In the genomic region with DNA sequence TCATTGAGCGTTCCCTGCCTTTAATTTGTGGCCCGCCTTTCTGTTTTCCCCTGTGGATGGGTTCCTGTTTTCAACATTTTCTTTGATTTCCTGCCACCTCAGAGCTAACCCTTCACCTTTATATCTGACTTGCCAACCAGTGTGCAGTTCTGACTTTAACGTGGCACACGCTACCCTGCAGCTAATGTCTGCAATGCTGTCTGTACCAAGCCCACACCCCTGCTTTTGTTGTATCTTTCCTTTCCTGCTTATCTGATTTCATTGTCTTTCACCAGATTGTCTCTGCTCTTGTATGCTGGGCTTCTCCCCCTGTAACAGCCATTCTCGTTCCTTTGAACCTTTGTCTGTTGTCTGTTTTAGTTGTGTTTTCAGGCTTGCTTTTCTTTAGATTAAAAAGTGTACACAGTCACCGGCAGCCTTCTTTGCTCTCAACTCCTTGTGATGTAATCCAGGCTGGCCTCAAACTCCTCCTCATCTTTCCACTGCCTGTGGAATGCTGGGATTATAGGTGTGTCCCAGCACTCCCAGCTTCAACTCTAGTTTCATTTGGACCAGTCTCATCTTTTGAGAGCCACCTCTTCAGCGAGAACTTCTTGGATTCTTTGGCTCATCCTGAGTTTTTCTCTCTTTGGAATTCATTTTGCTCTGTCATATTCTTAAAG, we compare ENCODE assay signal across 12 mouse cellular contexts. TPM values are rescaled to one million over a fixed set of nuclear protein-coding genes. Genes with fewer than 3 reads are reported as not detected.
DNase-seq lines count a peak whose midpoint lies in the region; ATAC-seq lines count a peak whose summit lies in the region.
"Had no signal": no experiment of that assay in that cellular context is flagged by ENCODE, and none has a peak within 500 bp of the region (broad histone marks: within the 10 kb centered on the region; RNA-seq: fewer than 3 reads in every experiment).

No protein-coding gene starts in this region.

- H3K4me2 ChIP-seq in intestine, embryonic 15.5 days (replicated peaks): no peak overlapping the region
- H3K4me2 ChIP-seq in intestine, embryonic 16.5 days (ENCODE audit: low read depth, low read length): no peak overlapping the region
- H3K4me2 ChIP-seq: embryonic facial prominence, embryonic 13.5 days; hindbrain, embryonic 13.5 days; stomach, embryonic 15.5 days had no signal

- H3K4me1 ChIP-seq in intestine, embryonic 15.5 days (replicated peaks): peaks cover 43% of the 10 kb centered on the region
- H3K4me1 ChIP-seq in intestine, embryonic 16.5 days (ENCODE audit: control insufficient read depth, insufficient read depth, low read length): peaks cover 44% of the 10 kb centered on the region

- H3K27ac ChIP-seq in intestine, embryonic 15.5 days: peak overlapping the region; percentile 77; the same call in 1 of the 2 replicates
- H3K27ac ChIP-seq in intestine, embryonic 16.5 days (ENCODE audit: low read length): no peak overlapping the region
- H3K27ac ChIP-seq: hindbrain, embryonic 13.5 days; macrophage had no signal

- H3K4me3 ChIP-seq in intestine, embryonic 15.5 days (replicated peaks): no peak overlapping the region
- no peak overlapping the region for H3K4me3 ChIP-seq in intestine, embryonic 16.5 days (ENCODE audit: low read length)
- H3K4me3 ChIP-seq: embryonic facial prominence, embryonic 13.5 days; hindbrain, embryonic 13.5 days; stomach, embryonic 15.5 days had no signal

- 60% methylated on average over 7 of the region's 7 CpGs for WGBS in intestine, embryonic 15.5 days
- 66% methylated on average over 7 of the region's 7 CpGs for WGBS in intestine, embryonic 16.5 days

- no peak for ATAC-seq in intestine, embryonic 15.5 days
- no peak for ATAC-seq in intestine, embryonic 16.5 days

- no peak overlapping the region for H3K9ac ChIP-seq in intestine, embryonic 15.5 days
- no peak overlapping the region for H3K9ac ChIP-seq in intestine, embryonic 16.5 days (ENCODE audit: low read depth, low read length)
- H3K9ac ChIP-seq: embryonic facial prominence, embryonic 13.5 days; hindbrain, embryonic 13.5 days; stomach, embryonic 15.5 days had no signal

- DNase-seq in CD4-positive, CD25-positive, alpha-beta regulatory T cell, adult 2 months (ENCODE audit: low read depth, low spot score): peak; percentile 71
- DNase-seq in R1 (ENCODE audit: low read depth, low spot score): peak; percentile 61
- DNase-seq in lung, postnatal 36 days: peak; percentile 61
- DNase-seq in urinary bladder, postnatal 10 days (ENCODE audit: low spot score): no peak
- no peak for DNase-seq in ovary, postnatal 10 days (ENCODE audit: low spot score)
- DNase-seq: cerebellum, adult 9-10 months had no signal

- peaks cover 3% of the 10 kb centered on the region; the same call in 1 of the 2 replicates for H3K36me3 ChIP-seq in intestine, embryonic 15.5 days
- H3K36me3 ChIP-seq in intestine, embryonic 16.5 days (ENCODE audit: control insufficient read depth, insufficient read depth, low read length): no peaks in the 10 kb centered on the region; the same call in 1 of the 2 replicates

- no peaks in the 10 kb centered on the region for H3K9me3 ChIP-seq in intestine, embryonic 15.5 days
- H3K9me3 ChIP-seq in intestine, embryonic 16.5 days (ENCODE audit: control insufficient read depth, low read length): no peaks in the 10 kb centered on the region
- H3K9me3 ChIP-seq: stomach, embryonic 15.5 days had no signal

- no peaks in the 10 kb centered on the region for H3K27me3 ChIP-seq in intestine, embryonic 15.5 days (replicated peaks)
- no peaks in the 10 kb centered on the region for H3K27me3 ChIP-seq in intestine, embryonic 16.5 days (replicated peaks; ENCODE audit: control insufficient read depth, insufficient read depth, low read length)
- H3K27me3 ChIP-seq: embryonic facial prominence, embryonic 13.5 days; hindbrain, embryonic 13.5 days; stomach, embryonic 15.5 days had no signal

RNA-seq across cellular contexts. Expression of gene Sipa1l1, which starts 18.2 kb away (rescaled TPM):
- polyA plus RNA-seq in intestine, embryonic 15.5 days (2015; fragmentation: Nextera tagmentation; extraction: Ambion mirVana): 23.8 and 24.7 TPM in 2 replicates
- polyA plus RNA-seq in intestine, embryonic 16.5 days (2015; fragmentation: Nextera tagmentation; extraction: Ambion mirVana): 20.1 and 21.2 TPM in 2 replicates

Comparison
In these comparisons a context has a peak if more than half of its experiments do, and no peak if none do; other contexts are left out.
1. DNase-seq: peak in CD4-positive, CD25-positive, alpha-beta regulatory T cell, adult 2 months (single experiment), R1 (single experiment) and lung, postnatal 36 days (single experiment); none in urinary bladder, postnatal 10 days (single experiment) and ovary, postnatal 10 days (single experiment).